Mouse (Mus musculus) testis, adult 2 months (tissue): ENCODE results near the gene Rnd2.

Experiments used
- CTCF ChIP-seq: fragments of 200-500 bp; IDR thresholded peaks from 2 replicates; pipeline ENCODE4 v1.5.1; 2012; ENCODE audit warnings: low read depth, mild to moderate bottlenecking, inconsistent platforms, low read length, moderate library complexity; ENCODE audit not compliant: control insufficient read depth, insufficient read depth, insufficient replicate concordance
- POLR2A ChIP-seq: fragments of 200-500 bp; IDR thresholded peaks from 2 replicates; pipeline ENCODE4 v1.6.1; 2012; ENCODE audit warnings: low read depth, mild to moderate bottlenecking, inconsistent platforms, low read length, moderate library complexity; ENCODE audit not compliant: control insufficient read depth

DNA sequence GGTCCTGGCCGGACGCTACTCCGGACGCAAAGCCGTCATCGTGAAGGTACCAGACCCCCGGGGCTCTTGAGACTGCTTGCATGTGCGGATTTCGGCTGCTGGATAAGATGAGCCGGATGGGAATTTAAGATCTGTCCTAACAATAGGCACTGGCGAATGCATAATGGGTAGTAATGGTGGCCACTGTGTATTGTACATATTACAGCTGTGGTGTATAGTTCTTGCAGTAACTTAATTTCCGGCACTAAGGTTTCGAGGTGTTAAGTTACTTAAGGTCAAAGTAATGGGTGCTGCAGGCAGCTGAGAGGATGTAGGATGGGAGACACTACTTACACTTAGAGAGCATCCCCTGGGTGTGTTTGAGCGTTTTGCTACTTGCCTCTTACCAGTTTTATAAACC is 22.0 kb upstream of the Rnd2 start:
- TF ChIP-seq CTCF (no peak), POLR2A (no peak)
